Mouse (Mus musculus): Measurements from ENCODE around the gene Ebi3. TPM values are rescaled to one million over a fixed set of nuclear protein-coding genes. Genes with fewer than 3 reads are reported as not detected.
"Not testable (repeated sequence)": the region's sequence is repeated elsewhere in the genome, so short reads cannot be mapped to it uniquely, and the experiment has no call there.

Gene Ebi3
- polyA plus RNA-seq, 1 experiment from 2014 or later, result 3.5 TPM

- Histone ChIP-seq H3K4me2 (peak overlapping the region; percentile 85), H3K27ac (ENCODE audit: low read depth, low read length) (peak overlapping the region; percentile 62; the same call in 1 of the 2 replicates), H3K4me3 (ENCODE audit: low read depth, low read length) (peak overlapping the region; percentile 54), H3K9ac (ENCODE audit: low read depth, low read length) (peak overlapping the region; percentile 41; the same call in 1 of the 2 replicates)
- H3K36me3 ChIP-seq (ENCODE audit: control insufficient read depth, insufficient read depth, low read length); H3K4me1 ChIP-seq (replicated peaks; ENCODE audit: control insufficient read depth, insufficient read depth, low read length); ATAC-seq (replicated peaks; ENCODE audit: low FRiP score); H3K9me3 ChIP-seq (ENCODE audit: control insufficient read depth, low read length); H3K27me3 ChIP-seq (replicated peaks; ENCODE audit: control insufficient read depth, insufficient read depth, low read length); DNase-seq (ENCODE audit: low spot score): not testable (repeated sequence)
- WGBS, result 29% methylated on average over 10 of the region's 10 CpGs
Observed at GRCm38 (mm10) chr17:55944387-55944865, 8.0 kb upstream of the Ebi3 start.

- H3K4me1 ChIP-seq (replicated peaks; ENCODE audit: control insufficient read depth, insufficient read depth, low read length); H3K27me3 ChIP-seq (replicated peaks; ENCODE audit: control insufficient read depth, insufficient read depth, low read length); H3K36me3 ChIP-seq (ENCODE audit: control insufficient read depth, insufficient read depth, low read length); H3K9me3 ChIP-seq (ENCODE audit: control insufficient read depth, low read length): not testable (repeated sequence)
- H3K9ac ChIP-seq (ENCODE audit: low read depth, low read length), result peak overlapping the region; percentile 41
- H3K4me3 ChIP-seq (ENCODE audit: low read depth, low read length), result peak overlapping the region; percentile 54
- peak; percentile 71 for DNase-seq (ENCODE audit: low spot score)
- peak overlapping the region; percentile 62 for H3K27ac ChIP-seq (ENCODE audit: low read depth, low read length)
- WGBS, result under 1% methylated on average over 54 of the region's 56 CpGs
- ATAC-seq (replicated peaks; ENCODE audit: low FRiP score), result peak; percentile 97
- H3K4me2 ChIP-seq, result peak overlapping the region; percentile 85
Observed at GRCm38 (mm10) chr17:55944866-55945682, 7.4 kb upstream of the Ebi3 start.

GRCm38 (mm10) chr17:55945696-55946095, 6.7 kb upstream of the Ebi3 start:
- no peaks in the 10 kb centered on the region for H3K36me3 ChIP-seq (ENCODE audit: control insufficient read depth, insufficient read depth, low read length)
- no peak for ATAC-seq (replicated peaks; ENCODE audit: low FRiP score)
- DNase-seq (ENCODE audit: low spot score), result no peak
- H3K27me3 ChIP-seq (replicated peaks; ENCODE audit: control insufficient read depth, insufficient read depth, low read length), result no peaks in the 10 kb centered on the region
- peak overlapping the region; percentile 85 for H3K4me2 ChIP-seq
- H3K4me3 ChIP-seq (ENCODE audit: low read depth, low read length), result peak overlapping the region; percentile 54
- WGBS, result 35% methylated on average over 5 of the region's 5 CpGs
- peak overlapping the region; percentile 41 for H3K9ac ChIP-seq (ENCODE audit: low read depth, low read length)
- H3K9me3 ChIP-seq (ENCODE audit: control insufficient read depth, low read length), result no peaks in the 10 kb centered on the region
- no peaks in the 10 kb centered on the region for H3K4me1 ChIP-seq (replicated peaks; ENCODE audit: control insufficient read depth, insufficient read depth, low read length)
- peak overlapping the region; percentile 60; the same call in 1 of the 2 replicates for H3K27ac ChIP-seq (ENCODE audit: low read depth, low read length)

- no peaks in the 10 kb centered on the region for H3K27me3 ChIP-seq (replicated peaks; ENCODE audit: control insufficient read depth, insufficient read depth, low read length)
- no peaks in the 10 kb centered on the region for H3K36me3 ChIP-seq (ENCODE audit: control insufficient read depth, insufficient read depth, low read length)
- ATAC-seq (replicated peaks; ENCODE audit: low FRiP score) (no peak), DNase-seq (ENCODE audit: low spot score) (peak; percentile 24)
- no peaks in the 10 kb centered on the region for H3K9me3 ChIP-seq (ENCODE audit: control insufficient read depth, low read length)
- 87% methylated on average over 4 of the region's 4 CpGs for WGBS
- no peak overlapping the region for H3K4me3 ChIP-seq (ENCODE audit: low read depth, low read length)
- H3K4me1 ChIP-seq (replicated peaks; ENCODE audit: control insufficient read depth, insufficient read depth, low read length), result no peaks in the 10 kb centered on the region
- H3K4me2 ChIP-seq, result no peak overlapping the region
- no peak overlapping the region for H3K9ac ChIP-seq (ENCODE audit: low read depth, low read length)
- no peak overlapping the region for H3K27ac ChIP-seq (ENCODE audit: low read depth, low read length)
Observed at GRCm38 (mm10) chr17:55948647-55949046, 3.8 kb upstream of the Ebi3 start.

DNA sequence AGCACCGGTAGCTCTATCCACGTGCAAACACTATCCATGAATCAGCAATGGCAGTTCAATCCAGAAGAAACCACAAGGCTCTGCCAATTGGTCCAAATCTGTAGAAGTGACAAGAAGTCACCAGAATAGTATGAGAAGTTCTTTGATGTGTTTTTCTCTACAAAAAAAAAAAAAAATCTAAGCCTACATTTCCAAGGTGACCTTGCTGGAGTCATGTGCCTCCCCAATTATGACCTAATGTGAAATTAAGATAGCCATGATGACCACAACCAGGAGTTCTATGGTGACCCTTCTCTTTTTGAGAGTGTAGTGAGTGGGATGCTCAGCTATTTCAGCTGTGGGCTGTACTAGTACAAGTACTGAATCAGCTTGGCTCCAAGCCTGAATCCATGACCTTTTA, 3.0 kb upstream of the Ebi3 start, which contains the start of gene Zfp119b:
Gene Zfp119b (minus strand): TSS at position 101 of the 400 bp plus-strand sequence.
- H3K4me1 ChIP-seq (replicated peaks; ENCODE audit: control insufficient read depth, insufficient read depth, low read length), result no peaks in the 10 kb centered on the region
- no peak within 1 kb of the TSS for H3K9ac ChIP-seq (ENCODE audit: low read depth, low read length)
- no peaks in the 10 kb centered on the region; the same call in 1 of the 2 replicates for H3K27me3 ChIP-seq (replicated peaks; ENCODE audit: control insufficient read depth, insufficient read depth, low read length)
- no peak within 1 kb of the TSS for H3K27ac ChIP-seq (ENCODE audit: low read depth, low read length)
- WGBS, result 76% methylated on average over 2 of the region's 2 CpGs
- DNase-seq (ENCODE audit: low spot score), result no peak
- no peak within 1 kb of the TSS for H3K4me2 ChIP-seq
- no peak within 1 kb of the TSS for H3K4me3 ChIP-seq (ENCODE audit: low read depth, low read length)
- no peaks in the 10 kb centered on the region for H3K36me3 ChIP-seq (ENCODE audit: control insufficient read depth, insufficient read depth, low read length)
- no peaks in the 10 kb centered on the region for H3K9me3 ChIP-seq (ENCODE audit: control insufficient read depth, low read length)
- no peak for ATAC-seq (replicated peaks; ENCODE audit: low FRiP score)

DNA sequence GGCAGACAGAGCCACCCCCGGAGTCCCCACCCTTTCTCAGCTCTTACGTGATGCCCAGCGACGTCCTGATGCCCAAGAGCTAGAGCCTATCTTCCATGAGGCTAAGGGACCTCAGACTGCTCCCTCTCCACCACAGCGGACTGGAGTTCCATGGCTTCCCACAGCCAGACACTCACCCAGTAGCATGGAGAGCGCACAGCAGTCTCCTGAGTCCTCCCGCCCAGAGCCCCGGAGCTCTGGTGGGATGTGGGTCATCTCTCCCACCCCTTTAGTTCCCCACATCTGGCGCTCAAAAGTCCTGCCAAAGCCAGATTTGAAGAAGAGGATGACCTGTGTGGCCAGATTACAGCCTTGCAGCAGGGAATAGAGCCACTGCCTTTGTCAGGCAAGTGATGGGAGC, 1.8 kb upstream of the Ebi3 start:
- no peak overlapping the region for H3K9ac ChIP-seq (ENCODE audit: low read depth, low read length)
- H3K9me3 ChIP-seq (ENCODE audit: control insufficient read depth, low read length), result no peaks in the 10 kb centered on the region
- 70% methylated on average over 9 of the region's 9 CpGs for WGBS
- no peaks in the 10 kb centered on the region for H3K4me1 ChIP-seq (replicated peaks; ENCODE audit: control insufficient read depth, insufficient read depth, low read length)
- H3K4me2 ChIP-seq, result no peak overlapping the region
- no peaks in the 10 kb centered on the region for H3K36me3 ChIP-seq (ENCODE audit: control insufficient read depth, insufficient read depth, low read length)
- DNase-seq (ENCODE audit: low spot score) (peak; percentile 26), ATAC-seq (replicated peaks; ENCODE audit: low FRiP score) (no peak)
- H3K27ac ChIP-seq (ENCODE audit: low read depth, low read length), result no peak overlapping the region
- H3K4me3 ChIP-seq (ENCODE audit: low read depth, low read length), result no peak overlapping the region
- peaks cover 3% of the 10 kb centered on the region; the same call in 1 of the 2 replicates for H3K27me3 ChIP-seq (replicated peaks; ENCODE audit: control insufficient read depth, insufficient read depth, low read length)

- Histone ChIP-seq H3K9me3 (ENCODE audit: control insufficient read depth, low read length) (no peaks in the 10 kb centered on the region), H3K4me3 (ENCODE audit: low read depth, low read length) (no peak overlapping the region), H3K4me1 (replicated peaks; ENCODE audit: control insufficient read depth, insufficient read depth, low read length) (peaks cover 8% of the 10 kb centered on the region), H3K27me3 (replicated peaks; ENCODE audit: control insufficient read depth, insufficient read depth, low read length) (peaks cover 3% of the 10 kb centered on the region; the same call in 1 of the 2 replicates), H3K4me2 (no peak overlapping the region), H3K36me3 (ENCODE audit: control insufficient read depth, insufficient read depth, low read length) (no peaks in the 10 kb centered on the region), H3K9ac (ENCODE audit: low read depth, low read length) (no peak overlapping the region), H3K27ac (ENCODE audit: low read depth, low read length) (no peak overlapping the region)
- DNase-seq (ENCODE audit: low spot score) (no peak), ATAC-seq (replicated peaks; ENCODE audit: low FRiP score) (no peak)
Observed at GRCm38 (mm10) chr17:55952041-55952440, 399 bp upstream of the Ebi3 start.

- WGBS, result 76% methylated on average over 6 of the region's 6 CpGs
- no peaks in the 10 kb centered on the region for H3K36me3 ChIP-seq (ENCODE audit: control insufficient read depth, insufficient read depth, low read length)
- no peak overlapping the region for H3K4me3 ChIP-seq (ENCODE audit: low read depth, low read length)
- peaks cover 3% of the 10 kb centered on the region; the same call in 1 of the 2 replicates for H3K27me3 ChIP-seq (replicated peaks; ENCODE audit: control insufficient read depth, insufficient read depth, low read length)
- ATAC-seq (replicated peaks; ENCODE audit: low FRiP score) (no peak), DNase-seq (ENCODE audit: low spot score) (peak; percentile 27)
- H3K27ac ChIP-seq (ENCODE audit: low read depth, low read length), result no peak overlapping the region
- no peak overlapping the region for H3K9ac ChIP-seq (ENCODE audit: low read depth, low read length)
- no peaks in the 10 kb centered on the region for H3K9me3 ChIP-seq (ENCODE audit: control insufficient read depth, low read length)
- peaks cover 13% of the 10 kb centered on the region for H3K4me1 ChIP-seq (replicated peaks; ENCODE audit: control insufficient read depth, insufficient read depth, low read length)
- no peak overlapping the region for H3K4me2 ChIP-seq
Observed at GRCm38 (mm10) chr17:55953751-55954150, 1.3 kb downstream of the Ebi3 start.

GRCm38 (mm10) chr17:55954229-55954628, 1.8 kb downstream of the Ebi3 start:
- Histone ChIP-seq H3K4me3 (ENCODE audit: low read depth, low read length) (no peak overlapping the region), H3K36me3 (ENCODE audit: control insufficient read depth, insufficient read depth, low read length) (no peaks in the 10 kb centered on the region), H3K27ac (ENCODE audit: low read depth, low read length) (no peak overlapping the region), H3K9ac (ENCODE audit: low read depth, low read length) (no peak overlapping the region), H3K4me1 (replicated peaks; ENCODE audit: control insufficient read depth, insufficient read depth, low read length) (peaks cover 13% of the 10 kb centered on the region), H3K27me3 (replicated peaks; ENCODE audit: control insufficient read depth, insufficient read depth, low read length) (peaks cover 3% of the 10 kb centered on the region; the same call in 1 of the 2 replicates), H3K9me3 (ENCODE audit: control insufficient read depth, low read length) (no peaks in the 10 kb centered on the region), H3K4me2 (no peak overlapping the region)
- 42% methylated on average over 16 of the region's 16 CpGs for WGBS
- peak; percentile 28 for DNase-seq (ENCODE audit: low spot score)
- no peak for ATAC-seq (replicated peaks; ENCODE audit: low FRiP score)

Measured in liver, embryonic 11.5 days (tissue).